Mouse (Mus musculus): Measurements from ENCODE around the gene Lrrc25.
"Not testable (repeated sequence)": the region's sequence is repeated elsewhere in the genome, so short reads cannot be mapped to it uniquely, and the experiment has no call there.

Lrrc25 gene

DNA sequence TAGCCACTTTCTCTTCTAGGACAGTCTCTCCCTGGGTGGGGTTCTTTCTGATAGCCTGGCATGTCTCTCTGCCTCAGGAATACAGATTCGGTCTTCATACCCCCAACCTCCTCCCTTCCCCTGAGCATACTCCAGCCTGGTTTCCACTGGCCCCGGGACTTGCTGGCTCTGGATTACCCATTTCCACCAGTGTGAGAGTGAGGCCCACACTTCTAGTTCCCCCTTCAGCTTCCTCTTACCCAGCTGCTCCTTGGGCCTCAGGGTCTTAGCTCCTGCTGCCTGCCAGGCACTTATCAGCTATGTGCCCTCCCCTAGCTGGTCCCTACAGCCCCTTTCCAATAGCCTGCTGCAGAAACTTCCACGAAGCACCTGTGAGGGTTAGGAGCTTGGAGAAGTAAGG is at the start of gene Lrrc25:
TSS of gene Lrrc25 (plus strand) at position 262 of the 400 bp plus-strand sequence.
- no peak for DNase-seq (ENCODE audit: low read depth)

DNA sequence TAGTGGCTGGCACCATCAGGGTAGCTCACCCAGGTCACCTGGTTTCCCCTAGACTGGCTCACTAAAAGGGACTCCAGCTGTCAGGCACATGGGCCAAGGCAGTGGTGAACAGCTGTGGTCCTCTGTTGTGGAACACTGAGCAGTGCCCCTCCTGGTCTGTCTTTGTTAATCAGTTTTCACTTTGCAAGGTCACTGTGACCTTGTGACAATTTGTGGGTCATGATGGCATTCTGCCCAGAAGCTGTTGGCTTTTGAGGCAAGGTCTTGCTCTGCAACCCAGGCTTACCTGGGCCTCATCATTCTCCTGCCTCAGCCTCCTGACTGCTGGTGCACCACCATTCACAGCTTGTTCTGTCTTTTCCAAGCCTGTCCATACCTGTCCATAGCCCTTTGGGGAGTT is 45.6 kb upstream of the Lrrc25 start:
- DNase-seq (ENCODE audit: low read depth), result no peak

DNA sequence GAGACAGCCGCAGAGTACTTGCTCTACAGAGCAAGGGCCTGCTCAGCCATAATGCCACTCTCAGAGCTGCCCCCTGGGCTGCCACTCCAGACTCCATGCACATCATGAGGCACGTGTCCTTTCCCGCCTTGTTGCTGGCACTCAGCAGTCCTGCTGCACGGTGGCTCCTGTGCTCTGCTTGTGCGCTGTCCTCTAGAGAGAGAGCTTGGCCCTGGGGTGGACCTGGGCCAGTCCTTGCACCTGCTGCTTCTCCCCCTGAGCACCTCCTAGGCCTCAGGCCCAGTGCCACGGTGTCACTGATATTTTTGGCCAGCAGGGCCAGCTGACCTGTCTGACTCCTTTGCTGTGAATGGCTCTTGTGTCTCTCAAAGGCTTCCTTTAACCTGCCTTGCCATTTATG is 45.0 kb upstream of the Lrrc25 start:
- no peak for DNase-seq (ENCODE audit: low read depth)

DNA sequence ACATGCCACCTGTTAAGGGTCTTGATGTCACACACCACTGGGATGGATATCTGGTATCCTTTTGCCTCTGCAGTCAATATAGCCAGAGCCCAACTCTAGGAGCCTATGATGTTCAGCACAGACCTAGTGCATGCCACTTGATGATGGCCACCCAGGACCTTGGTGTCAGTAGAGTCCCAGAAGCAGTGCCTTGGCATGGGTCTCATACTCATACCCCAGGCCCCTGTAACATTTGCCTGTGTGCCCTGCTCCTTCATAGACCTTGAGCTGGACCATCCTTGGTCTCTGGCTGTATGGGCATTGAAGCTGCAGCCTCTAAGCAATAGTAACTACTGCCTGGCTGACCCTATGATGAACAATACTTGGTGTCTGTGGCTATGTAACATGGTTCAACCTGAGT is 41.7 kb upstream of the Lrrc25 start:
- DNase-seq (ENCODE audit: low read depth), result no peak

DNA sequence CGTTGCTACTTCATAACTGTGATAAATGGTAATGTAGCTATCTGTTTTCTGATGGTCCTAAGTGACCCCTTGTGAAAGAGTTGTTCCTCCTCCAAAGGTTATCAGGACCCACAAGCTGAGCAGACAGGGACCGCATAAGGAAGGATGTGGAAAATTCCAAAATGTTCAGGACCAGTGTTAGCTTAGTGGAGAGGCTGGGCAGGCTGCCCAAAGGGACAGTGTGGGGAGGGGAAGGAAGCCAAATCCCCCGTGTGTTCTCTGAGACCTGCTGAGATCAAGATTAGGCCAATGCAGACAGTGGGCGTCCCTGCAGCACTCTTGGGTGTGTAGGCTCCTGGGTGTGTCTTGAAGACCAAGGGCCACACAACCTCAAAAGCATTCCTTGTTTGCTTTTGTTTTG is 41.0 kb upstream of the Lrrc25 start:
- DNase-seq (ENCODE audit: low read depth), result no peak

DNA sequence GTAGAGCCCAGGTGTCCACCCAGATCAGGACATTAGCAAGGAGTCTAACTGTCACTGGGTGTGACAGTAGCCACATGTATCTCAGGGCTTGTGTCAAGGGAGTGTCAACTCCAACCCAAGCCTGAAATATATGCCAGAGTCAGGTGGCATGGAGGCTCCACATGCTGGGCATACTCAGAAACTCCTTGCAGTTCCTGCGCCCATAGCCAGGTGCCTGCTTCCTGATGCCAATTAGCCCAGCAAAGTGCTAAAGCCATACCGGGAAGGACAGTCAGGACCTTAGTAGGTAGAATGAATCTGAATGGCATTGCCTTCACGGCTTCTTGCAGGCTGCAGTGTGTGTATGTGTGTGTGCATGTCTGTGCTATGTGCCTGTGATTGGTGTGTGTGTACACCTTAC is 38.7 kb upstream of the Lrrc25 start:
- DNase-seq (ENCODE audit: low read depth), result no peak

DNA sequence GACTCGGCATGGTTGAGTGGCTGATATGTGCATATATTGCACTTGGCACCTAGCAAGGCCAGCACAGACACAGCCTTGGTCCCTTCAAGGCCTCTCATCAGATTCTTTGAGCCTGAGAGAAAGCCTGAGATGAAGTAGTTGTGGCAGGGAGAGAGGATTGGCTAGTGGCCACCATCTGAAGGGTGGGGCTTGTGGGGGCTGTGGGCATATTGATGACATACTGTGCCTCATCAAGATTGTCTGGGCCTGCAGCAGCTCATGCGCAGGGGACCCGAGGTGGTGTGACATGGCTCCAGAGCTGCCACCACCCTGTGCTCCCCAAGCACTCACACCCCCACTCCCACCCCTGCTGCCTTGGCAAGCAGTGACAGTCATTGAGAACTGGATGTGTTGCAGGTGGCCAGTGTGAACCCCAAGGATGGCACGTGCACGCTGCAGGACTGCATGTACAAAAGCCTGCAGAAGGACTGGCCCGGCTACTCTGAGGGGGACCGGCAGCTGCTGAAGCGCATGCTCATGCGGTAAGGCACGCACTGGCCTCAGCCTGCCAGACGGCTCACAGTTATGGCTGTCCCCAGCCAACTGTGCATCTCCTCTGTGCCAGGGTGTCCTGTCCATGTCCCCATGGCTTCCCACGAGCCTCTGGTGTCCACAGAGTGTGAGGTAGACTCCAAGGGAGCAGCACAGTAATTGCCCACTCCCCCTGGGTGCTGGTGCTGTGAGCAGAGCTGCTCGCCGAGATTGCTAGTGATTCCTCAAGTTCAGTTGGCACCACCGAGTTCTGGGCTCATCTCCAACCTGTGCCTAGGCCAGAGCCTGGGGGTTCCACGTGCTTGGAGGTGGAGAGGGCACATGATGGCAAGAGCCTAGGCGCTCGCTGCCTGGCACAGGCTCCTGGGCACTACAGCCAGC is 32.2 kb upstream of the Lrrc25 start:
- no peak for DNase-seq (ENCODE audit: low read depth)

DNA sequence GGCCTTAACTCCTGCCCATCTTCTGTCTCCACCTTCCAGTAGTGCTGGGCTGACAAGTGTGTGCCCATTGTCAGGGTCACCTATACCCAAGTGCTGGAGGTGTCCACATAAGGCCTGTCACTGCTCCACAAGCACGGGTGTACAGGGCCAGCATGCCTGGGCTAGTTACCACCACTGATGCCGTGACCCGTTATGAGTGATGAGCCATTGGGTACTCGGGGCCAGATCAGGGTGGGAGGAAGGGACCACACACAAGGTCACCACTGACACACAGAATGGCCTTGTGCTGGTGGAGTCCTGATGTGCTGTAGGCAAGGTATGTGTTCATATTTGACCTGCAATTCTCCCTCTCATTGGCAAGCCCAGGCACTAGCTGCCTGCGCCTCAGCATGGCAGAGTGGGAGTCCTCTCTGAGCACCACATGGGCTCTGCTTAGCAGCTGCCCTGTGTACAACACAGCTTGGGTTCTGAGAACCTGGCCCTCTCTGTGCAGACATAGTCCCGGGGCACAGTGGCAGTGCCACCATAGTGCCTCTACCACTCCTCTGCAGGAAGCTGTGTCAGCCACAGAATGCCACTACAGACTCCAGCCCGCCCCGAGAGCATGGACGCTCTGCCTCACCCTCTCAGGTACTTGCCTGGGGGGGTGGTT is 31.2 kb upstream of the Lrrc25 start:
- DNase-seq (ENCODE audit: low read depth), result no peak

DNA sequence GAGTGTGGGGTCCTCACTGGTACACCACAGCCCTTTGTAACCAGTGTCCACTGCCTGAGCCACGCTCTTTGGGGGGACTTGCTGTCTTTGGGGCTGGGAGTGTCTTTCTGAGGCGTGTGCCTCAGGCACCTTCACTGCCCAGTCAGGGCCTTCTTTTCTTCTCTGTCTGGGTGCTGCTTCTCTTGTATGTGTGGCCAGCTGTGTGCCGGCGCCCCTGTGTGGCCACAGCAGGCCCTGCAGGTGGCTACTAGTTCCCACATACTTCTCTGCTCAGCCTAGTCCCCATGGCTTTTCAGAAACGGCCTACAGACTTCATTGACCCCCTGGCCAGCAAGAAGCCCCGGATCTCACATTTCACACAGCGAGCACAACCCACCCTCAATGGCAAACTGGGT is 30.7 kb upstream of the Lrrc25 start:
- DNase-seq (ENCODE audit: low read depth), result no peak

DNA sequence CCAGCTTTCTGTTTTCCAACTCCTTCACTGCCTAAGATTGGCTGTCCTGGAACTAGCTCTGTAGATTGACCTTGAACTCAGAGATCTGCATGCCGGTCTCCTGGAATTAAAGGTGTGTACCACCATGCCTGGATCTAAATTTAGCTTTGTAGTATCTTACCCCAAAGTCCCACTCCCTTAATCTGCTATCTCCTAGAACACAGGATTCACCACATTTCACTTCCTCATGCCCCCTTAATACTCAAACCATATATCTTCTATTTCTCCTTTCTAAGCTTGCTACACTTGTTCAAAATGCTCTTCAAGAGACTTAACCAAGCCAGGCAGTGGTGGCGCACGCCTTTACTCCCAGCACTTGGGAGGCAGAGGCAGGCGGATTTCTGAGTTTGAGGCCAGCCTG is 28.0 kb upstream of the Lrrc25 start:
- DNase-seq (ENCODE audit: low read depth), result not testable (repeated sequence)

DNA sequence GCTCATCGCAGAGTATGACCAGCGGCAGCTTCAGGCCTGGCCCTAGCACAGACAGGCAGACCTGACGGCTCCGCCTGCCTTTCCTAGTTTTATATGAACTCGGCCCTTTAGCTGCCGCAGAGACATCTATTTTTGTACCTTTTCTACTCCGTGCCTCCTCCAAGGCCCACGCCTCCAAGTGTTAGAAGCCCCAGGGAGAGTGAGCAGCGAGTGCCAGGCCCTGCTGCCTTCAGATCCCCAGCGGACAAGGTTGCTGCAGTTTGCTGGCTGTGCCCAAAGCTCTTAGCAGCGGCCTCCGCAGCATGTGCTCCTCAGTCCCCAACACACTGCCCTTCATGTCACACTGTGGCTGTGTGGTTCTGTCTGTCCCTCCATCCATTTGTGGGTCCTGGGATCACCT is 24.4 kb upstream of the Lrrc25 start:
- no peak for DNase-seq (ENCODE audit: low read depth)

DNA sequence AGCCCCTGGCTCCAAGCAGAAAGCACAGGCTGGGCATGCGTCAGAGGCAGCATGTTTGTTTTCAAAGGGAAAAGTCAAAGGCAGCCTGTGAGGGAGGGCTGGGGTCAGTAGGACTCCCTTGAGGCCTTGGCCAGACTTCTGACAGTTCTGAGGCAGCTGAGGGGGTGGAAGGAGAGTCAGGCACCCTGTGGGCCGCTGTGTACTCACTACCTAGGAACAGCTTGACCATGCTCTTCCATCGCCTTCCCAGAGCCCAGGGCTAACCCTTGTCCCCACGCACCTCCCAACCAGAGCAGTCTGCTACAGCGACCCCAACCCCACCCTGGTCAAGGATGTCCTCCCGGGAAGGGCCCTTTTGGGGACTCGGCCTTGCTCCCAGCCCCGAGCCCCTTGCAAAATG is 22.8 kb upstream of the Lrrc25 start:
- DNase-seq (ENCODE audit: low read depth), result no peak

DNA sequence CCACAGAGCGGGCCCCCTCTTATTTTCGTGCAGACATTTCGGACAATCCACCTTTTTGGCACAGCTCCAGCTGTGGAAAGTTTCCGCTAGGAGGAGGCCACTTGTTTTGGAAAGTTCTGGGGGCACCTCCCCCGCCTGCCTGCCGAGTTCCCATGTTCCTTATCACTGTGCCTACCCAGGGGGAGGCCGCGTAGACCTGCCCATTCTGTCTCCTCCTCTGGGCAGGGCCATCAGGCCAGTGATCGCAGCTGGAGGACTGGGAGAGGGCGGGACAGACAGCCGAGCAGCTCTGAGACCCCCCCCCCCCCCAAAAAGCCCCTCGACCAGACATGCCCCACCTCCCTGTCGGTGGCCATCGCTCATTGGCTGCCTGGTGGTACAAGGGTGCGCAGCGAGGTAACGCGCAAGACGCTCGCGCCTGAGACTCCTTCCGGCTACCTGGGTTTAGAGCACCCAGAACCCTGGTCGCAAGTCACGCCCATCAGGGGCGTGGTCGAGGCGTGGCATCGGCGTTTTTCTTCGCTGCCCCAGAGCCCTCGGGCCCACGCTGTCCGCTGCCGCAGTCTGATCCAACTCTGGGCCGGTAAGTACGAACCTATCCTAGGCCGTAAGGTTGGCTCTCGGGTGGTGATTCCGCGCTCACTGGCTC is 21.9 kb upstream of the Lrrc25 start, which contains the start of gene Isyna1:
TSS of gene Isyna1 (plus strand) at position 413 of the 649 bp plus-strand sequence.
- DNase-seq (ENCODE audit: low read depth), result peak; percentile 44

DNA sequence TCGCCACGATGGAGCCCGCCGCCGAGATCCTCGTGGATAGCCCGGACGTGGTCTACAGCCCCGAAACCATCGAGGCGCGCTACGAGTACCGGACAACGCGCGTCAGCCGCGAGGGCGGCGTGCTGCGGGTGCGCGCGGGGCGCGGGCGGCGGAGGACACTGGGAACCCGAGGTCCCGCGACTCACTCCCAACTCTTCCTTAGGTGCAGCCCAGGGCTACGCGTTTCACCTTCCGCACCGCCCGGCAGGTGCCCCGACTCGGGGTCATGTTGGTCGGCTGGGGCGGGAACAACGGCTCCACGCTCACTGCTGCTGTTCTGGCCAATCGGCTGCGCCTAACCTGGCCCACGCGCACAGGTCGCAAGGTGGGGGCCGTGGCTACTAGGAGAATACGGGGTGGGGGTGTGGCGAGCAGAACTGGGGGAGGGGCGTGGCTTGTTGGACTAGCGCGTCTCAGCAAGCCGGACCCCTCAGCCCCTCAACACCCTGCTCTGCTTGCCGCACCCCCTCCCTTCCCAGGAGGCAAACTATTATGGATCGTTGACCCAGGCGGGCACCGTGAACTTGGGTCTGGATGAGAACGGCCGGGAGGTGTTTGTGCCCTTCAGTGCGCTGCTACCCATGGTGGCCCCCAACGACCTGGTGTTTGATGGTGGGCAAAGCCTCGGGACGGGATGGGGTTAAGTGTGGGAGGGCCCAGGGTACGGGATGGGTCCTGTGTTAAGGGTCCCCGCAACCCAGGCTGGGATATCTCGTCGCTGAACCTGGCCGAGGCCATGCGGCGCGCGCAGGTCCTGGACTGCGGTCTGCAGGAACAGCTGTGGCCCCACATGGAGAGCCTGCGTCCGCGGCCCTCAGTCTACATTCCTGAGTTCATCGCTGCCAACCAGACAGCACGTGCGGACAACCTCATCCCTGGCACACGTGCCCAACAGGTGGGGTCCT is 21.1 kb upstream of the Lrrc25 start:
- no peak for DNase-seq (ENCODE audit: low read depth)

DNA sequence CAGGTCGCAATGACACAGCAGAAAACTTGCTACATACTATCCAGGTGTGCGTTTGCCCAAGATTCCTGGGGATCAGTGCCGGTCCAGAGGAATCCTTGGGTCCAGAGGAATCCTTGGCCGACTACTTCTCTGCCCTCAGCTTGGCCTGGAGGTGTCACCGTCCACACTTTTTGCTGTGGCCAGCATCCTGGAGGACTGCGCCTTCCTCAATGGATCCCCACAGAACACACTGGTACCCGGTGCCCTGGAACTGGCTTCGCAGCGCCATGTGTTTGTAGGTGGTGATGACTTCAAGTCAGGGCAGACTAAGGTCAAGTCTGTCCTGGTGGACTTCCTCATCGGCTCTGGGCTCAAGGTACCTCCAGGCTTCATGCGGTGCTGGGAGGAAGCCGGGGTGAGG is 20.1 kb upstream of the Lrrc25 start:
- no peak for DNase-seq (ENCODE audit: low read depth)

DNA sequence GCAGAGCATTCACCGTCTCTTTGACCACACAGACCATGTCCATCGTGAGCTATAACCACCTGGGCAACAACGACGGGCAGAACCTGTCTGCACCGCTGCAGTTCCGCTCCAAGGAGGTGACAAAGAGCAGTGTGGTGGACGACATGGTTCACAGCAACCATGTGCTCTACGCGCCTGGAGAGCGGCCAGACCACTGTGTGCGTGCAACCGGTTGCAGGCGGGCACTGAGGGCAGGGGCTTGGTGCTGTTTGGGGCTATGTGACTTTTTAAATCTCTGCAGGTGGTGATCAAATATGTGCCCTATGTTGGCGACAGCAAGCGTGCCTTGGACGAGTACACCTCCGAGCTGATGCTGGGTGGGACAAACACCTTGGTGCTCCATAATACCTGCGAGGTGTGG is 19.7 kb upstream of the Lrrc25 start:
- DNase-seq (ENCODE audit: low read depth), result no peak

DNA sequence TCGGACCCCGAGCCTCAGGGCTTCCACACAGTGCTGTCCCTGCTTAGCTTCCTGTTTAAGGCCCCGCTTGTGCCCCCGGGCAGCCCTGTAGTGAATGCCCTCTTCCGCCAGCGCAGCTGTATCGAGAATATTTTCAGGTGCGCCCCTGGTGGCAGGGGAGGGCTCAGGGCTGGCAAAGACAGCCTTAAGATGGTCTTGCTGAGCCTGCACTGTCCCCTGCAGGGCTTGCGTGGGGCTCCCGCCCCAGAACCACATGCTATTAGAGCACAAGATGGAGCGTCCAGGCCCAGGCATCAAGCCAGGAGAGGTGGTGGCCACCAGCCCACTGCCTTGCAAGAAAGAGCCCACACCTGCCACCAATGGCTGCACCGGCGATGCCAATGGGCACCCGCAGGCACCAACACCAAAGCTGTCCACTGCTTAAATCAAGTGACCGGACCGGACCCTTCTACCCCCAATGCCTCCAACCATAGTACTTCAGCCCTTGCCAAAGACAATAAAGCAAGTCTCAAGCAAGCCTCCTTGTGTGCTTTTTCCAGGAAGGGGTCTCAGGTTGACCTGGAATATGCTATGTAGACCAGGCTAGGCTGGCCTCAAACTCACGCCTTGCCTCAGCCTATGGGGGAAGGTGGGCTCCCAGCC is 19.1 kb upstream of the Lrrc25 start:
- DNase-seq (ENCODE audit: low read depth), result no peak

DNA sequence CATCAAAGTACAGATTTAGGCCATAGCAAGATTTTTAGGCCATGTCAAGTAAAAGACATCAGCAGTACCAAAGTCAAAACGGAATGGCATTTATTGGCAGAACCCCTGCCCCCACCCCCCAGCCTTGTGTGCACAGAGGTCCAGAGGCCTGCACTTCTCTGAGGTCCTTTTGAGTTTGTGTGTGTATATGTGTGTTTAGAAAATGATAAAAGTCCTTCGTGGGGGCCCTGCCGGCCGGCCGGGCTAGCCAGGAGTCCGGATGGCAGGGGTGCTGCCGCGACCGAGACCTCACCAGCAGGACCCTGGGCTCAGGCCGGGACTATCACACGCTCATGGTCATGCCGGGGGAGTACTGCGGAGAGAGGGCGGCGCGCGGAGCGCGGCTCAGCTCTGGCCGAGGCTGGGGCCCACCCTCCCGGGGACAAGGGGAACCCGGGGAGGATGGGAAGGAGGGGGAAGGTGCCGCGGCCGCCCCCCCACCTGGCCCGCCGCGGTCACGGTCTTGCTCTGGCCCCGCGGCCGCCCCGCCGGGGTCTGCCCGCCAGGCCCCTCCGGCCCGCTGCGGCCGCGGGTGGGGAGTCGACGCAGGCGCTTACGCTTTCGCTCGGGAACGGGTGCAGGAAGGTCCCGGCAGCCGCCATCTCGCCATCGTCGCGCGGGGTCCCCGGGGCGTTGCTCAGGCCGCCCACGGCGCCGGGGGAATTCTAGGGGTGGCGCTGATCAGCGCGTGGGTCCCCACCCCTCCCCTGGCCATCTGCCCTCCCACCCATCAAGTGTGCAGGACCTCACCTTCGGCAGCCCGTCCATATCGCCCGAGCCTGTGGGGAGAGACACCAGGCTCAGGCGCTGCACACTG is 18.3 kb upstream of the Lrrc25 start:
- no peak for DNase-seq (ENCODE audit: low read depth)

DNA sequence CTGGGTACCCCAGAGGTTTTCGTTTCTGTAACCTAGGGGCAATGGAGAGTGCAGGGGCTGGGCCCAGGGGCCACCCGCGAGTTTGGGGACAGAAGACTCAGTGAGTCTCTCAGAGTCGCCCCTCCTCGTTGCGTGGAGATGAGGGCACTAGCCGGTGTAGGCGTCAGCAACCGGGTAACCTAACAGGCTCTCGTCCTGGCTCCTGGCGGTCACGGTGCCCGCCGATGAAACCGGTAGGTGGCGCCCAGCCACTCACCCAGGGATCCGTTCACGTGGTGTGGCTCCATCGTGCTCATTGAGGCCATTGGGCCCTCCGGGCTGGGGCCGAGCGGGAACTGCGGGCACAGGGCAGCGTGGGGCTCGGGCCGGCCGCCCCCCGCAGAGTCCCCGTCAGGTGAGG is 17.7 kb upstream of the Lrrc25 start:
- DNase-seq (ENCODE audit: low read depth), result no peak

DNA sequence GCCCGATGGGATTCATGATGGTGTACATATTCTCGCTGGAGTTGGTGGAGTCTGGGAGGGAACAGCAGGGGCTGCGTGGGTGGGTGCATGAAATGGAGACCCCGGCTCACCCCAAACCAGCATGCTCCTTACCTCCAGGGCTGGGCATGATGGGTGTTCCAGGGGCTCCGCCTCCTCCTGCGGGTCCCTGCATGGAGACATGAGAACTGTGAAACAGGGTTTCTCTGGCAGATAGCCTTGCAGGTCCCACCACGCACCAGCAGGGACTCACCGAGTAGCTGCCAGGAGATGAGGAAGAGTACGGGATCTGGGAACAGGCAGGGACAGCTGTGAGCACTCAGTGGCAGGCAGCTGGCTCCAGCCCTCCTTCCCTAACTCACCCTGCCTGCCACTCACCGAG is 17.2 kb upstream of the Lrrc25 start:
- no peak for DNase-seq (ENCODE audit: low read depth)

Measured in fibroblast of lung, adult 2 months (primary cell).